Mouse (Mus musculus): ENCODE results near the gene Gm49403. TPM values are rescaled to one million over a fixed set of nuclear protein-coding genes. Genes with fewer than 3 reads are reported as not detected.

Gm49403 gene
- polyA plus RNA-seq, 1 experiment from 2014 or later: not detected

DNA sequence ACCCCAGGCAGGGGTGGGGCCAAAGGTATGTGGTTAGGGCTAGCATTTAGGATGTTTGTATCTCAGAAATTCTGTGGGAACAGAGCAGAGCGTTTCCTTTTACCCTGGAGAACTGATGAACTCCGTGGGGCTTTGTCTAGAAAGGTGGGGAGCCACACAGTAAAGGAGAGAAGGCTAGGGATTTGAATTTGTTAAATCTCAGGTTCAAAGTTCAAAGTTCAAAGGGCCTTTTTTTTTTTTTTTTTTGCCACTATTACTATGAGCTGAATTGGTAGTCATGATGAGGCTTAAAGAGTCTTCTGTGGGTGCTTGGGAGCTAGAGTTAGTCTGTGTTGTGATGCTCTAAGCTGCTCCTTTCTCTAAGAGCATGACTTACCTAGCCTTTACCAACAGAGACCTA lies 53.0 kb downstream of the Gm49403 start:
- Histone ChIP-seq H3K4me3 (ENCODE audit: low read length) (no peak overlapping the region), H3K36me3 (ENCODE audit: control insufficient read depth, insufficient read depth) (peaks cover 22% of the 10 kb centered on the region), H3K27ac (ENCODE audit: low read length) (no peak overlapping the region), H3K9ac (ENCODE audit: low read length) (no peak overlapping the region), H3K4me2 (ENCODE audit: low read depth, low read length) (no peak overlapping the region), H3K27me3 (ENCODE audit: control insufficient read depth, insufficient read depth, low read length) (no peaks in the 10 kb centered on the region), H3K4me1 (ENCODE audit: control insufficient read depth, insufficient read depth, low read length) (peaks cover 8% of the 10 kb centered on the region), H3K9me3 (replicated peaks; ENCODE audit: control insufficient read depth, low read length) (no peaks in the 10 kb centered on the region)
- WGBS: 96% methylated on average over 2 of the region's 2 CpGs
- ATAC-seq (replicated peaks; ENCODE audit: extremely low read depth, insufficient read depth, low FRiP score): no peak

Small RNA genes lying within 50 kb of the gene (microRNA-seq; reads per million reads assigned to microRNA genes)
- gene Mir5136: not detected

Other genes with a start within 250 kb of the Gm49403 start
- gene Chrm1, start 220.1 kb upstream of the Gm49403 start, polyA plus RNA-seq (2015; fragmentation: Nextera tagmentation; extraction: Ambion mirVana): 0.09 TPM in 2 replicates
- gene Slc3a2, start 160.6 kb upstream of the Gm49403 start, polyA plus RNA-seq (2015; fragmentation: Nextera tagmentation; extraction: Ambion mirVana): 66.4 and 68.8 TPM in 2 replicates
- gene Wdr74, start 148.1 kb upstream of the Gm49403 start, polyA plus RNA-seq (2015; fragmentation: Nextera tagmentation; extraction: Ambion mirVana): 53.5 and 54.9 TPM in 2 replicates
- 0.63 and 0.74 TPM in 2 replicates for gene 1700092M07Rik, start 143.2 kb upstream of the Gm49403 start, polyA plus RNA-seq (2015; fragmentation: Nextera tagmentation; extraction: Ambion mirVana)
- gene Stx5a, start 142.5 kb upstream of the Gm49403 start, polyA plus RNA-seq (2015; fragmentation: Nextera tagmentation; extraction: Ambion mirVana): 91.5 and 91.7 TPM in 2 replicates
- gene Nxf1, start 126.9 kb upstream of the Gm49403 start, polyA plus RNA-seq (2015; fragmentation: Nextera tagmentation; extraction: Ambion mirVana): 134 and 145 TPM in 2 replicates
- gene Tmem223, start 112.9 kb upstream of the Gm49403 start, polyA plus RNA-seq (2015; fragmentation: Nextera tagmentation; extraction: Ambion mirVana): 138 and 158 TPM in 2 replicates
- 57.1 and 60.9 TPM in 2 replicates for gene Tmem179b, start 109.5 kb upstream of the Gm49403 start, polyA plus RNA-seq (2015; fragmentation: Nextera tagmentation; extraction: Ambion mirVana)
- 17.4 and 19.3 TPM in 2 replicates for gene Taf6l, start 97.5 kb upstream of the Gm49403 start, polyA plus RNA-seq (2015; fragmentation: Nextera tagmentation; extraction: Ambion mirVana)
- 126 and 128 TPM in 2 replicates for gene Polr2g, start 85.4 kb upstream of the Gm49403 start, polyA plus RNA-seq (2015; fragmentation: Nextera tagmentation; extraction: Ambion mirVana)
- gene Zbtb3, start 81.4 kb upstream of the Gm49403 start, polyA plus RNA-seq (2015; fragmentation: Nextera tagmentation; extraction: Ambion mirVana): 3.5 and 4.3 TPM in 2 replicates
- gene Ttc9c, start 64.6 kb upstream of the Gm49403 start, polyA plus RNA-seq (2015; fragmentation: Nextera tagmentation; extraction: Ambion mirVana): 35.5 and 37.7 TPM in 2 replicates
- 3.2 and 3.3 TPM in 2 replicates for gene Hnrnpul2, start 63.9 kb upstream of the Gm49403 start, polyA plus RNA-seq (2015; fragmentation: Nextera tagmentation; extraction: Ambion mirVana)
- not detected in 2 replicates for gene AC129217.1, start 54.2 kb upstream of the Gm49403 start, polyA plus RNA-seq (2015; fragmentation: Nextera tagmentation; extraction: Ambion mirVana)
- 43.9 and 44.3 TPM in 2 replicates for gene Bscl2, start 46.5 kb upstream of the Gm49403 start, polyA plus RNA-seq (2015; fragmentation: Nextera tagmentation; extraction: Ambion mirVana)
- 1.2 and 1.4 TPM in 2 replicates for gene Gng3, start 44.7 kb upstream of the Gm49403 start, polyA plus RNA-seq (2015; fragmentation: Nextera tagmentation; extraction: Ambion mirVana)
- 1.9 and 2.8 TPM in 2 replicates for gene Lrrn4cl, start 33.2 kb upstream of the Gm49403 start, polyA plus RNA-seq (2015; fragmentation: Nextera tagmentation; extraction: Ambion mirVana)
- gene Ubxn1, start 12.4 kb upstream of the Gm49403 start, polyA plus RNA-seq (2015; fragmentation: Nextera tagmentation; extraction: Ambion mirVana): 130 and 133 TPM in 2 replicates
- gene Uqcc3, start 3.0 kb upstream of the Gm49403 start, polyA plus RNA-seq (2015; fragmentation: Nextera tagmentation; extraction: Ambion mirVana): 62.7 and 64.0 TPM in 2 replicates
- 25.2 and 42.5 TPM in 2 replicates for gene Lbhd1, start 198 bp upstream of the Gm49403 start, polyA plus RNA-seq (2015; fragmentation: Nextera tagmentation; extraction: Ambion mirVana)
- gene 1810009A15Rik, start 4.9 kb downstream of the Gm49403 start, polyA plus RNA-seq (2015; fragmentation: Nextera tagmentation; extraction: Ambion mirVana): 39.7 and 54.5 TPM in 2 replicates
- not detected in 2 replicates for gene Gm49416, start 5.0 kb downstream of the Gm49403 start, polyA plus RNA-seq (2015; fragmentation: Nextera tagmentation; extraction: Ambion mirVana)
- gene Ints5, start 9.1 kb downstream of the Gm49403 start, polyA plus RNA-seq (2015; fragmentation: Nextera tagmentation; extraction: Ambion mirVana): 24.8 and 27.6 TPM in 2 replicates
- 56.7 and 62.6 TPM in 2 replicates for gene Ganab, start 14.1 kb downstream of the Gm49403 start, polyA plus RNA-seq (2015; fragmentation: Nextera tagmentation; extraction: Ambion mirVana)
- gene B3gat3, start 36.4 kb downstream of the Gm49403 start, polyA plus RNA-seq (2015; fragmentation: Nextera tagmentation; extraction: Ambion mirVana): 32.7 and 38.0 TPM in 2 replicates
- 2.2 and 2.4 TPM in 2 replicates for gene Rom1, start 45.4 kb downstream of the Gm49403 start, polyA plus RNA-seq (2015; fragmentation: Nextera tagmentation; extraction: Ambion mirVana)
- gene Eml3, start 45.6 kb downstream of the Gm49403 start, polyA plus RNA-seq (2015; fragmentation: Nextera tagmentation; extraction: Ambion mirVana): 16.0 and 17.2 TPM in 2 replicates
- gene Mta2, start 57.9 kb downstream of the Gm49403 start, polyA plus RNA-seq (2015; fragmentation: Nextera tagmentation; extraction: Ambion mirVana): 92.1 and 96.0 TPM in 2 replicates
- 17.5 and 18.4 TPM in 2 replicates for gene Tut1, start 69.9 kb downstream of the Gm49403 start, polyA plus RNA-seq (2015; fragmentation: Nextera tagmentation; extraction: Ambion mirVana)
- gene Eef1g, start 83.1 kb downstream of the Gm49403 start, polyA plus RNA-seq (2015; fragmentation: Nextera tagmentation; extraction: Ambion mirVana): 239 and 240 TPM in 2 replicates
- gene Ahnak, start 105.4 kb downstream of the Gm49403 start, polyA plus RNA-seq (2015; fragmentation: Nextera tagmentation; extraction: Ambion mirVana): 28.7 and 36.5 TPM in 2 replicates
- gene Scgb1a1, start 204.0 kb downstream of the Gm49403 start, polyA plus RNA-seq (2015; fragmentation: Nextera tagmentation; extraction: Ambion mirVana): 0.91 and 1.8 TPM in 2 replicates

Measured in heart, embryonic 16.5 days (tissue).